Mouse (Mus musculus): ENCODE data around the gene Hsd17b1.

Hsd17b1 gene

DNA sequence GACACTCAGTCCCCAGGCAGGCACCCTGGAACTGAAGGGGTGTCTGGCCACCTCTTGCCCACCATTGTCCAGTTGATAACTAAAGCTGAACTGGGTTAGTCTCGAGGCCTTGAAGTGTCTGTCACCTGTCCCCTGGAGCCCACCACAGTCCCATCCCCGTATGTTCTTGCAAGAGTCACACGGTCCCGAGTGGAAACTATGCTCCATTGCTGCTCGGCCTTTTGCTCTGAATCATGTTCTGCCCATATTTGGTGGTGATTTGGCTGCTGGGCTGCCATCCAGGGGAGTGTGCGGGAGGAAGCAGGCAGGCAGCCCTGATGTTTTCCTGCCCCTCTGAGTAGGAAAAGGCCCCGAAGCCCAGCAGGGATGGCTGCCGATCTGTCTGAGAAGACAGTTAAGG, 18.1 kb upstream of the Hsd17b1 start:
- no peak for DNase-seq (ENCODE audit: low spot score in 2 of 2)

DNA sequence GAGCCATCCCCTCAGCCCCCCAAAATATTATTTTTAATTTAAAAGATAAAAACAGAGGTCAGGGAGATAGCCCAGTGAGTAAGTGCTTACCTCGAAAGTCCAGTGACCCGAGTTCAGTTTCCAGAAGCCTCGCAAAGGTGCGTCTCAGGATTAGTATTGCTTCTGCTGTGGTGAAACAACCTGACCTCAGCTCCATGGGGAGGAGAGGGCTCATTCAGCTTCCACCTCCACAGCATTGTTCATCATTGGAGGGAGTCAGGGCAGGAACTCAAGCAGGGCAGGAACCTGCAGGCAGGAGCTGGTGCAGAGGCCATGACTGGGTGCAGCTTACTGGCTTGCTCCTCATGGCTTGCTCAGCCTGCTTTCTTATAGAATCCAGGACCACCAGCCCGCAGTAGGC, 17.2 kb upstream of the Hsd17b1 start:
- DNase-seq (ENCODE audit: low spot score in 2 of 2): no peak

GRCm38 (mm10) chr11:101062165-101062884, 15.9 kb upstream of the Hsd17b1 start:
- DNase-seq (ENCODE audit: low spot score in 2 of 2): no peak

DNA sequence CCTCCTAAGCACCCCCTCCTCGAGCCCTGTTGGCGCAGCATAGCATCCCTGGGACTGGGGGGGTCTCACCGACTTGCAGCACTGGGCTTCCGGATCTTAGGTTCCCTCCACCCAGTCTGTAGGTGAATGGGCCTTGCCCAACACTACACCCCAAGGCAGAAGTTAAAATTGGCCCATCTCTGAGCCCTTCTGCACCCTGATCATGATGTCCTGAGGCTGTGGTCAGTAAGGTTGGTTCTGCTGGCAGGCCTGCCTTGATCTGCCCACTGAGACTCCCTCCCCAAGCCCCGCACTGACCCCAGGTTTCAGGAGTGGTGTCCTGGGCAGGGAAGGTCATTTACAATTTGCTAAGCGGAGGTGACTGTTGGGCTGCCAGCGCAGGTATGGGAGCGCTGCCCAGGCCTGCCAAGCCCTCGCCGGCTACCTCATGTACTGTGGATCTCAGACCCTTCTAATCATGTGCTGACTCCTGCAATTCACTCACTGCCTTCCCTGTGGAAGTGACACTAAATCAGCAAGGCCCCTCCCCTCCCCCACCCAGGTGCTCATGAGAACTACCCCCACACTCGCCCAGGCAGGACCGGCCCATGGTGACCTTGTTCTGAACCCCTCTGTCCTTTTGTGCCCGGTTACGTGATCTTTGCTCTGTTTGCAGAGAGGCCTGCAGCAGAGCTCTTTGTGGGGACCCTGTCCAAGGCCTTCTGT, 15.1 kb upstream of the Hsd17b1 start:
- DNase-seq (ENCODE audit: low spot score in 2 of 2): no peak

DNA sequence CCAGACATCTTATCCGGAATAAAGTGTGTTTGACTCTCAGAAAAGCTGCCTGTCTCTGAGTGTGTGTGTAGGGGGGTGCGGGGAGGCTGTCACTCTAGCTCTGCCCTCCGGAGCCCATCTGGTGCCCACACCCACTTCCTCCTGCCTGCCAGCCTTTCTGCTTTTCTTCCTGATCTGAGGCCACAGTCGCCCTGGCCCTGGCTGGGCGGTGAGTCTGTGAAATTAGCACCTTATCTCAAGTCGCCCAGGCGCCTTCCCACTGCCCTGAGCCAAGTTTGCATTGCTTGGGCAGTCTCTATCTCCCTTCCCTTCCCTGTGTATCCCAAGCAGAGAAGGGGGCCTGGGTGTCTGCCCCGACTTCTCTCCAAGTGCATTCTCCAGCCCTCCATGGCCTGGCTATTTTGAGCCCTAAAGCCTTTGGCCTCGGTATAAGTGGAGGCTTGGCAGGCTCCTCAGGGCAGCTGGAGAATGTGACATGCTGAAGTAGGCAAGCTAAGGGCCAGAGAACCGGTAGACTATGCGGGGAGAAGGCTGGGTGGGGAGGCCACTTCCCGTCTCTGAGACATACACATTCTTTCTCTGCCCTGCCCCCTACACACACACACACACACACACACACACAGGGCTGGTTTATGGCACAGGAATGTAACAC, 14.4 kb upstream of the Hsd17b1 start:
- DNase-seq (ENCODE audit: low spot score in 2 of 2): no peak

- DNase-seq (ENCODE audit: low spot score in 2 of 2): no peak
These were observed 13.7 kb upstream of the Hsd17b1 start for GRCm38 (mm10) chr11:101064462-101064861.

GRCm38 (mm10) chr11:101065002-101065401, 13.2 kb upstream of the Hsd17b1 start:
- DNase-seq (ENCODE audit: low spot score in 2 of 2): no peak

- peak; percentile 62 to 73 for DNase-seq (ENCODE audit: low spot score in 2 of 2)
These were observed 11.4 kb upstream of the Hsd17b1 start for GRCm38 (mm10) chr11:101066549-101067412.

- DNase-seq (ENCODE audit: low spot score in 2 of 2): peak; percentile 91 to 94
These were observed 8.6 kb upstream of the Hsd17b1 start, which contains the start of gene Naglu for GRCm38 (mm10) chr11:101069391-101070188. TSS of gene Naglu (plus strand) at chr11:101070012.

GRCm38 (mm10) chr11:101070189-101070527, 8.1 kb upstream of the Hsd17b1 start:
- DNase-seq (ENCODE audit: low spot score in 2 of 2): no peak

GRCm38 (mm10) chr11:101070987-101071386, 7.2 kb upstream of the Hsd17b1 start:
- DNase-seq (ENCODE audit: low spot score in 2 of 2): no peak

DNA sequence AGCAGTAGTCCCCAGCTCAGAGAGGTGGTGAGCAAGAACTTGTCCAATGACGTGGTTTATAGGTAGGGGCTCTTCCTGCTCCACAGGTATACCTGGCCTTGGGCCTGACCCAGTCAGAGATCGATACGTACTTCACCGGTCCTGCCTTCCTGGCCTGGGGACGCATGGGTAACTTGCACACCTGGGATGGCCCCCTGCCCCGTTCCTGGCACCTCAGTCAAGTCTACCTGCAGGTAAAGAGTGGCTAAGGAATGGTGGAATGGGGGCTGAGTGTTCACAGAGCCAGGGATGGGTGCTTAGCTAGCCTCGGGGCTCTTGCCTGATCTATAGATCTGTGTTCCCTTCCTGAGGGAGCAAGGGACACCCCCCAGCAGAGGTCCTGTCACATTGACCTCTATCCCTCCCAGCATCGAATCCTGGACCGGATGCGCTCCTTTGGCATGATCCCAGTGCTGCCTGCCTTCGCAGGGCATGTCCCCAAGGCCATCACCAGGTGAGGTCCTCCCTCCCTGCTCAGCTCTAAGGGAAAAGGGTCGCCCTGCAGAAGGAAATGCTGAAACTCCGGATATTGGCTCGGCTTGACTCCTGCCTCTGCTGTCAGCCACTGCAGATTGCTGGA, 6.3 kb upstream of the Hsd17b1 start:
- no peak for DNase-seq (ENCODE audit: low spot score in 2 of 2)

- DNase-seq (ENCODE audit: low spot score in 2 of 2): no peak
These were observed 1.5 kb downstream of the Hsd17b1 start for GRCm38 (mm10) chr11:101079746-101080145.

GRCm38 (mm10) chr11:101080421-101080820, 2.2 kb downstream of the Hsd17b1 start:
- no peak for DNase-seq (ENCODE audit: low spot score in 2 of 2)

DNA sequence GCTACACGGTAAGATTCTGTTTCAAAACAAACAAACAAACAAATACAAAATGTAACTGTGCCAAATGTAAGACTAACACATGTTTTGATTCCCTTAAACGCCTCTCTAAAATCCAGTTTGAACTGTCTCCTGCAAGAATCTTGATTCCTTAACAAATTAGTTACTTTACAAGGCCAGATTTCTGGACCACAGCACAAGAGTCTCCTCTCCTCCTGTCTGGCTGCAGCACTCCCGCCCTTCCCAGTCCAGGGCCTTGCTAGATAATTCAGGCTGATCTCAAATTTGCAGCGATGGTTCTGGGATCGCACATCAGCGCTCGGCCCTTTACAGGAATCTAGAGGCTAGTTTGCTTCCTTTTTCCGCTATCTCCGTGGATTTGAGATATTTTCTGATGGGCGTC, 3.4 kb downstream of the Hsd17b1 start:
- no peak for DNase-seq (ENCODE audit: low spot score in 2 of 2)

GRCm38 (mm10) chr11:101082208-101083082, 4.2 kb downstream of the Hsd17b1 start, which contains the start of gene Coasy:
TSS of gene Coasy (plus strand) at chr11:101082565.
- DNase-seq (ENCODE audit: low spot score in 2 of 2): peak; percentile 74 to 77

DNA sequence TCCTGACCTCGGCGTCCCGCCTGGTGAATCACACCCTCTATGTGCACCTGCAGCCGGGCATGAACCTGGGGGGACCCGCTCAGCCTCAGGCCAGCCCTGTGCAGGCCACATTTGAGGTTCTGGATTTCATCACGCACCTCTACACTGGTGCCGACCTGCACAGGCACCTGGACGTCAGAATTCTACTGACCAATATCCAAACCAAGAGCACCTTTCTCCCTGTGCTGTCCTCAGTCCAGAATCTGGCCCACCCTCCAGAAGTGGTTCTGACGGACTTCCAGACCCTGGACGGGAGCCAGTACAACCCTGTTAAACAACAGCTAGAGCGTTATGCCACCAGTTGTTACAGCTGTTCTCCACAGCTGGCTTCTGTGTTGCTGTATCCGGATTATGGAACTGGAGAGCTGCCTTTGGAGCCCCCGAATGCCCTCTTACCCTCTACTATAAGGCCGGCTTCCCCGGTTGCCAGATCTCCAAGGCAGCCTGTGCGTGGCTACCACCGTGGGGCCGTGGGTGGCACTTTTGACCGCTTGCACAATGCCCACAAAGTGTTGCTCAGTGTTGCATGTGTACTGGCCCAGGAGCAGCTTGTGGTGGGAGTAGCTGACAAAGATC, 5.0 kb downstream of the Hsd17b1 start:
- no peak for DNase-seq (ENCODE audit: low spot score in 2 of 2)

- DNase-seq (ENCODE audit: low spot score in 2 of 2): no peak
These were observed 6.0 kb downstream of the Hsd17b1 start for GRCm38 (mm10) chr11:101084246-101084645.

- no peak for DNase-seq (ENCODE audit: low spot score in 2 of 2)
These were observed 6.6 kb downstream of the Hsd17b1 start for GRCm38 (mm10) chr11:101084811-101085210.

All from frontal cortex, postnatal 14 days (tissue).